Mouse (Mus musculus): Measurements from ENCODE around the gene Usp20. TPM values are rescaled to one million over a fixed set of nuclear protein-coding genes. Genes with fewer than 3 reads are reported as not detected.

The Usp20 gene
- total RNA-seq, 4 experiments from 2014 or later = 53.8 to 62.3 (median 59.7) TPM

DNA sequence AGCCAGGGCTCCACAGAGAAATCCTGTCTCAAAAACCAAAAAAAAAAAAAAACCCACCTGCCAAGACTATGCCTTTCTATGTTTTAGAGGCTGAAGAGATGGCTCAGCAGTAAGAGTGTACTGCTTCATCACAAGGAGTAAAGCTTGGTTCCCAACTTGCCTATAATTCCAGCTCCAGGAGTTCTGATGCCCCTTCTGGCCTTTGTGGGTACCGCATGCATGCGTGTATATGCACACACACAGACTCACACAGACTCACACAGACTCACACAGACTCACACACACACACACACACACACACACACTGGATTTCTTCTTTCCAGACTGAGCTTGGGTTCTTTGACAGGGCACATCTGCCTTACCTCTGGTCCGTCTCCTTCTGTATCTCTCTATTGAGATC lies 58.0 kb downstream of the Usp20 start:
- DNase-seq (ENCODE audit: low spot score) = no peak

DNA sequence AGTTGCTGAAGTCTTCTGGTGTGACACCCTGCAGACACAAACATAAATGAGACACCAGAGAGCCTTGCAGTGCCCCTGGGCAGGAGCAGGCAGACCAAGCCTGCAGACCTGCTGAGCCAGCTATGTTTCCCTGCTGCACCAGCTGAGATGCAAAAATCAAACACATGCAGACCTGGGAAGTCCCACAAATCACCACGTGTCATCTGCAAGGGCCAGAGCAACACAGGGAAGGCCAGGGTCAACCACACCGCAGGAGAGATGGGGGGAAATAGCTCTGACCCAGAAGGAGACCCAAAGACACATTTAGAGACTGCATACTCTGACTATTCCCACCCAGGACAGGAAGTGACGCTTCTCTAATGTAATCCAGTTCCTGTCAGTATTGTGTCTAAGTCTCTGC lies 58.4 kb downstream of the Usp20 start:
- DNase-seq (ENCODE audit: low spot score) = no peak

DNA sequence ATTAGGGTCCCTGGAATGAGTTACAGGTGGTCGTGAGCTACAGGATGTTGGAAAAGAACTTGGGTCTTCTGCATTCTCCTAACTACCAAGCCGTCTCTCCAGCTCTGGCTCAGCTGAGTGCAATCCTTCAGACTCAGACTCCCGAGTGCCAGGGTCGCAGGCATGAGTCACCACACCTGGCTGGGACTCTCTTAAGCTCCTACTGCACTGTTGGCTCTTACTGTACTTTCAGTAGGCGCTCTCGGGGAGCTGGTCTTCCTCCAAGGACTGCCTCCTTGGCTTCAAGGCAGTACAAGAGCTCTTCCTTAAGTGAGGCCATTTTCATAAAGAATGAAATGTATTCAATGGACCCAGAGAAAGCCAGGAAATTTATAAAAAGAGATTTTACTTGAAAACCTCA lies 59.3 kb downstream of the Usp20 start:
- no peak for DNase-seq (ENCODE audit: low spot score)

DNA sequence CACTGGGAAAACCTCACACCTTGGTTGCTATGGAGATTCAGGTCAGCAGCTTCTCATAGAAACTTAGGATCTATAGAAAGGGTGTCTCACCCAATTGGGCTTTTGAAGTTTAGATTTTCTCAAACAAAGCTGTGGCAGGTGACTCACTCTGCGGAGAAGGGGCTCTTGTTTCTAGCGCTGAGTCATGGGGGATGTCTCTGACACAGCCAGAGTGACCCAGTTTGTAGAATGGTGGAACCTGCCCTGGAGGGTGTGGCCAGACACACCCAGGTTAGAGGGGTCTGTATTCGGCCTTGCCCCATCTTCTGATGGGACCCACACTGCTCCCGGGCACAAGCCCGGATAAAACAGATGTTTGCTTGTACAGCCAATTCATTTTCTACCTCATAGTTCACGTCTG lies 60.8 kb downstream of the Usp20 start:
- no peak for DNase-seq (ENCODE audit: low spot score)

DNA sequence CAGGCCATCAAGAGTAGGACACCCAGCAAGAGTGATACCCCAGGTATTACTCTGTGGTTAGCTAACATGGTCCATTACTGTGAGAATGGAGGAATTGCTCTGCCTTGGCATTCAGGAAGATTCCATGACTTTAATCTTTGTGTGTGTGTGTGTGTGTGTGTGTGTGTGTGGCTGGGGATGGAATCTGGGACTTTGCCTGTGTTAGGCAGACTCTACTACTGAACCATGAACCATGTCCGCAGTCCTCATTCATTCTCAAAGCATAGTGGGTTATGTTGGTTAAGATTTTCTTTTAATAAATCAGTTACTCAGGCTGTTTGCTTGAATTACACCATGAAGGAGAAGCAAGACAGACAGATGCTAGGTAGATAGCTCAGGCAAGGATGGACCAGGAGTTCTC lies 61.8 kb downstream of the Usp20 start:
- DNase-seq (ENCODE audit: low spot score) = no peak

DNA sequence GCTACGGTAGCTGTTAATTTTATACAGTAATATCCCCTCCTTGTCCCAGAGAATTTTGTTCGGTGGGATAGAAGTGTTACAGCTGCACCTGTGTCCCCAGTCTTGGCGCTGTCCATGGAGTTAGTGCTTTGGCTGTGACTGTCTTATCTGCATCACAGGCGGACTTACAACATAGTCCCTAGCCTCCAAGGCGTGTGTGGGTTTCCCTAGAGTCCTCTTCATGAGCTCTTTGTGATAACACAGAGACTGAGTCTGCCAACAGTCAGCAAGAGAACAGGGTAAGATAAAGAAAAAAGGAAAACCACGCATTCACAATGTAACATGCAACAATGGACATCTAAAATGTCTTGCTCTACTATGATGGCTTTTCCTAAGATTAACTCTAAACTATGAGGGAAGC lies 66.0 kb downstream of the Usp20 start:
- no peak for DNase-seq (ENCODE audit: low spot score)

DNA sequence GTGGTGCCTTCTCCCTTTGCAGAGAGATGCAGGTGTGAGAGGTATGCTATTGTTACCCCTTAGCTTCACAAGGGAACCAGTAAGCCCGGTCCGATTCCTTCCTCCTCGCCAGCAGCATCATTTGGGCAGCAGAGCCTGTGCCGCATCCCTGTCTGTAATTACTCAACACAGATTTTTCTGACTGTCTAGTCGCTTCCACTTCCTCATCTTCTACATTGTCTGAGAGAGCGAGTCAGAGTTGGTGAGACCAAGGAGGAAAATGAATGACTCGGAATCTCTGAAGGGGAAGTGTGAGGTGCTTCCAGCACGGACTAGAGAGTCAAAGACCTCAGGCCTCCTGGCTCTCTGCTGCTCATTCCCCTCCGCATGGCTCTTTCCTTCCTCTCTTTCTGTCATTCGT lies 70.4 kb downstream of the Usp20 start:
- DNase-seq (ENCODE audit: low spot score) = no peak

DNA sequence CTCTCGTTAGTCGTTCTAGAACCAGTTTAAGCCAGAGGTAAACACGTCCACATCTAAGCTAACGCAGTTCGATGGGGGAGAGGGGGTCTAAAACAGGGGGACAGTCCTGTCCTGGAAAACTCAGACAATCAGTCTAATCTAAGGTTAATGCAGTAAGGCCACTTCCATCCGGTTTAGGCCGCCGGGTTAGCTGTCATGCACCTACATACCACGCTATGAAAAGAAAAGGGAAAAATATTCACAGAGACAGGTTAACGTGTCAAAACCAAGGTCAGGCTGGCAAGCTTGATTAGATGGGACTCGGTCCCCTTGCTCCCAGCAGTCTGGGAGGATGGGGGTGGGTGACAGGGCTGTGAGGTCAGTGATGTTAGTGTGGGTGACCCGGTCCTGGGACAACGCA lies 71.3 kb downstream of the Usp20 start:
- DNase-seq (ENCODE audit: low spot score) = no peak

DNA sequence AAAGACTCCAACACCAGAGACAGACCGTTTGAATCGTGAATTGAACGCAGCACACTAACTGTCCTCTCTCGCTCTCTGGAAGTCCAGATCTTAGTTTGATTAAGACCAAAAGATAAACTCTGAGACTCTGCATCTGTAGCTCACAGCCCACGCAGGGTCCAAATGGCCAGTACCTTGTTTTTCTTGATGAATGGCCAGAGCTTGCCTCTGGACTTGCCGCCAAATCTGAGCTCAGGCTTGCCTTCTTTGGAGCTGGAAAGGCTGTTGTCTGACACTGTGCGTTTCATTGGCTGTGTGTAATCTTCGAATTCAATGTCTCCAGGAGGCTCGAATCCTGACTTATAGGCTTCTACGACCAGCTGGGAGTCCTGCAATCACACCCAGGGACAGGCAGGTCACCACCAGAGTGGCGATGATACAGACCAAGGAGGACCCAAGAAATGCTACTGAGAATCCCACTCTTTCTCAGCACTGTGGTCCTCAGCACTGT lies 71.8 kb downstream of the Usp20 start:
- no peak for DNase-seq (ENCODE audit: low spot score)

DNA sequence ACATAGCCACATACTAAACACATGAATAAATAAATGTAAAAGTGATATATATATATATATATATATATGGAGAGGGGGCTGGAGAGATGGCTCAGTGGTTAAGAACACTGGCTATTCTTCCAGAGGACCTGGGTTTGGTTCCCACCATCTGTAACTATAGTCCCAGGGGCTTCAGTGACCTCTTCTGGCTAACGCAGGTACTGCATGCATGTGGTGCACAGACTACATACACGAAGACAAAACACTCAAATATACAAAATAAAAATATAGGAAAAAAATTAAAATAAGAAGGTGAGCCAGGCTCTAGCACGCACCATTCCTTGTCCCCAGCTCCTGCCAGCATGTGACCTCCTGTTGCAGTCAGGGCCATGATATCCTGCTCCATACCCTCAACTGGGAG lies 74.0 kb downstream of the Usp20 start:
- no peak for DNase-seq (ENCODE audit: low spot score)

DNA sequence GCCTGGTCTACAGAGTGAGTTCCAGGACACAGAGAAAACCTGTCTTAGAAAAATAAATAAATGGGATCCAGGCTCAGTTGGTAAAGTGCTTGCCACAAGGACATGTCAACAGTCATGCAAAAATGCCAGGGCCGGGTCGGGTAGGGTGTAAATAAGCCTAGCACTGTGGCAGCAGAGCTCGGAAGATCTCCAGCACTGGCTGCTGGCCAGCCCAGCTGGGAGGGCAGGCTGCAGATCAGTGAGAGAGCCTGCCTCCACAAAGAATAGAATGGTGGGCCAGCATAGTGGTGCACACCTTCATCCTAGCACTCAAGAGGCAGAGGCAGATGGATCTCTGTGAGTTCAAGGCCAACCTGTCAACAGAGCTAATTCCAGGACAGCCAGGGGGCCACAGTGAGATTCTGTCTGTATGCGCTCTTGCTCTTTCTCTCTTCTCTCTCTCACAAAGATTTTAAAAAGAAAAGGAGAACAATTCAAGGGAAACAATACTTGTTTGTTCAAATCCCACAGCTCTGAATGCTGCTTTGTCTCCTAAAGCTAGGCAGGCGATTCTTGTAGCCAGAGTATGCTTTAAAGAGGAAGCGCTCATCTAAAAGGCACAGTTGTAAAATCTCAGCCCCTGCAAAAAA lies 75.6 kb downstream of the Usp20 start:
- no peak for DNase-seq (ENCODE audit: low spot score)

DNA sequence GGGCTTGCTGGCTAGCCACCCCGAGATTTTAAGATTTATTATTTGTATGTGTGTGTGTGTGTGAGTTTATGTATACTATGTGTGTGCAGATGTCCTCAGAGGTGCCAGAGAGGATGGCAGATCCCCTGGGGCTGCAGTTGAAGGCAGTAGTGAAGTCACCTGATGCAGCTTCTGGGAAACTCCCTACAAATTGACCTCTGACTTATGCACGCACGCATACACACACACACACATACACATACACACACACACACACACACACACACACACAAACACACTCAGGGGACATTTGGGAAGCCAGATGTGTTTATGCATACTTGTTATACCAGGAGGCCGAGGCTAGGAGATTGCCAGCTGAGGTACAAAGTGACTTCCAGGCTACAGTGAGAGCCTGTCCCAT lies 76.4 kb downstream of the Usp20 start:
- no peak for DNase-seq (ENCODE audit: low spot score)

DNA sequence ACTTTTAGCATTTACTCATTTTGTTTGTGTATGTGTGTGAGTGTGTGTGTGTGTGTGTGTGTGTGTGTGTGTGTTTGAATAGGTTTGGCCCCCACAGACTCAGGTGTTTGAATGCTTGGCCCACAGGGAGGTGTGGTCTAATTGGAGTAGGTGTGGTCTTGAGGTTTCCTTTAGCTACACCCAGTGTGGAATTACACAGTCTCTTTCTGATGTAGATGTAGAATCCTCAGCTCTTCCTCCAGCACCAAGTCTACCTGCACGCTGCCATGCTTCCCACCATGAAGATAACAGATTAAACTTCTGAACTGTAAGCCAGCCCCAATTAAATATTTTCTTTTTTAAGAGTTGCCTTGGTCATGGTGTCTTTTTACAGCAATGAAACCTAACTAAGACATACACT lies 78.2 kb downstream of the Usp20 start:
- DNase-seq (ENCODE audit: low spot score) = no peak

DNA sequence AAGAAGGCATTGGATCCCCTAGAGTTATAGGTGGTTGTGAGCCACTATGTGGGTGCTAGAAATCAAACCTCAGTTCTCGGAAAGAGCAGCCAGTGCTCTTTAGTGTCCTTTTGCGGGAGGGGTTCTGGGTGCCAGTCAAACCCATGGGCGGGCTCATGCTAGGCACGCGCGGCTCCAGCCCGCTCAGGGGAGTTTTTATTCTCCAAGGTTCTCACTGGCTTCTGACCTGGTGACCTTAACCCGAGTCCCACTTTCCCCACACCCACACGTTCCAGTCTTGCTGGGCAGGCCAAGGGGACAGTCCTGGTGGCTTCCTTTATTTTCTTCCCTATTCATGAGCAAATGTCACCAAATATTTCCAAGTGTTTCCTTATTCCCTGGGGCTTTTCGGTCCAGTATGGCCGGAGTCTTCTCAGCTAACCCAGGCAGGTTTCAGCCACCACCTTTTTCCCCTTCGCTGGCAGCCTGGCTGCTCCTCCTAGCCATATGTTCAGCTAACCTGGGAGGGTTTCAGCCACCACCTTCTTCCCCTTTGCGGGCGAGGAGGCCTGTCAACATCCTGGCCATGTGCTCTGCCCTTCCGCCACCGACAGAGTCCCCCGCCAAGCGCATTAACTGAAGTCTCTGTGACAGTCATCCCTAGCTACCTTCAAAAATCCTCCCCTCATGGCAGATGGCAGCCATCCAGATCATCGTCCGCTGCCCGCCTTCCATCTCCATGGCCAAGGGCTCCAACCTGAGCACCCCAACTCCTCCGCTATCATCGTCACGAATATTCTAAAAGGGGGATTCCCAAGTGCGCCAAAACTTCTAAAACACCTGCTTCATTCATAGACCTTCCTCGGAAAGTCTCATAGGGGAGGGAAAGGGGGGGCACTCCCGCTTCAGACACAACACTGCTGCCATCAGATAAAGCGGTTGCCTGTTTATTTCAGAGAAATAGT lies 79.0 kb downstream of the Usp20 start:
- no peak for DNase-seq (ENCODE audit: low spot score)

DNA sequence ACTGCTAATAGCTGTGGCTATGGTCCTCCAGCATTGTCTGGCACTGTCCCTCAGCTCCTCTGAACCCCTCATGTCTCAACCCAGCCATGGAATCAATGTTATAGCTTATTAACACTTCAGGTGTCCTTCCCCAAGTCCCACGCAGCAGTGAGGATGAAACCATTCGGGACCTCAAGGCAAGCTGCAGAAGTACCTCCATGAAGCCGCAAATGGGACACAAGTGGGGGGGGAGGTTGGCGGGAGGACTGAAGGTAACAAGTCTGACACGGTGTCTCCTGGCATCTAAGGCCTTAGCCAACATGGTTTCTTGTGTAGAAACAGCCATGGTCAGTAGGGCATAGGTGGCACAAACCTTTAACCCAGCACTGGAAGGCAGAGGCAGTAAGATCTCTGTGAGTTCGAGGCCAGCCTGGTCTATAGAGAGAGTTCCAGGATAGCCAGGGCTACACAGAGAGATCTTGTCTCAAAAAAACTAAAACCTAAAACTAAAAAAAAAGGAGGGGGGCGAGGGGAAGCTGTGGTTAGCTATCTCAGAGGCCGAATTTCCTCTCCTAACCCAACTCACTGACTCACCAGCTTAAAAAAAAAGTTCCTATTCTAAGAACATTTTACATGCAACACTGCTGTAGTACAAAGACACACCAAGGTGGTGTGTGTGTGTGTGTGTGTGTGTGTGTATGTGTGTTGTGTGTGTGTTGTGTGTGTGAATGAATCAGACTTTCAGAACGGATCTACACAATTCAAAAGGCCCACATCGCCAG lies 80.0 kb downstream of the Usp20 start:
- DNase-seq (ENCODE audit: low spot score) = no peak

DNA sequence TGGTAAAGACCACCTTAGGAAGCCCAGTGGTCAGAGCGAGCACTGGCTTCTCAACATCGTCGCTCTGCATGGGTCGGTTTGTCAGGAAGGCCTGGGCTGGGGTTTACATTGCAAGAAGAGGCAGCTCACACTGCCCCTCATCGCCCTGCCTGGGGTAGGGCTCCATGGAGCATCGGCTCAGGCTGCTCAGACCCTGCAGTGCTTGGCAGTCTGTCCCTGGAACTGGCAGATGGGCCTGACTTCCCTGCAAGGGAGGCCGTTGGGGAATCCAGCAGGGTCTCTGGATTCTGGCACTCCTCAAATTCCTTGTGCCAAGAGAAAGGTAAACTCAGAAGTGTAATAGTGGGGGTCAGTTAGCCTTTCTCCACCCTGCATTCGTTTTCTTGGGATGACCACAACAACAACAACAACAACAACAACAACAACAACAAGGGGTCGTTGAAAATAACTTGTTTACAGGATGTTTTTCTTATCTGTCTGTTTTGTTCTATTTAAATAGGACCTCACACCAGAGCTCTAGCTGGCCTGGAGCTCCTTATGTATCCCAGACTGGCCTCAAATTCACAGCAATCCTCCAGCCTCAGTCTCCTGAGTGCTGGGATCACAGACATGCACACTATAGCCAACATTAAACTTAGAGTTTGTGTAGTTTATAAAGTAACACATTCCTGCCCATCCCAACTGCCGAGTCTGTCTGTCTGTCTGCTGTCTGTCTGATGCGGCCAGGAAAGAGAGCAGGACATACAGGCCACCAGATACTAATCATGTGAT lies 84.1 kb downstream of the Usp20 start:
- DNase-seq (ENCODE audit: low spot score) = no peak

DNA sequence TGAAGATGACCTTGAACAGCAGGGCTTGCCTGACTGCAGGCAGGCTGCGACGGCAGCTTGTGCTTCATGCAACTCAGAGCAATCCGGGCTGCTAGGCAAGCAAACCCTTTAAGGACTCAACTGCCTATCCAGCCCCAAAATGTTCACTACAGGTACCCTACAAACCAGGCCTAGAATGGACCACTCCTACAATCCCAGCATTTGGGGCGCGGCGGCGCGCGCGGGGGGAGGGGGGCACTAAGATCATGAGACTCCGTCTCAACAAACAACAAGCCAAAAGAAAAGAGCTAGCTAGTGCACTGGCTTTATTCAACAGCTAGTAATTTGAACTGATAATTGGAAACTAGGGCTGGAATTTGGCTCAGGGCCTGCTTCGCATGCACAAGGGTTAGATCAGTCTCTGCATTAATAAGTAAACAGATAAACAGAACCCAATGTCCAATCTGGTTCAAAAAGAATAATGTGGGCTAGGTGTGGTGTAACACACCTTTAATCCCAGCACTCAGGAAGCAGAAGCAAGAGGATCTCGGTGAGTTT lies 85.0 kb downstream of the Usp20 start:
- DNase-seq (ENCODE audit: low spot score) = no peak

DNA sequence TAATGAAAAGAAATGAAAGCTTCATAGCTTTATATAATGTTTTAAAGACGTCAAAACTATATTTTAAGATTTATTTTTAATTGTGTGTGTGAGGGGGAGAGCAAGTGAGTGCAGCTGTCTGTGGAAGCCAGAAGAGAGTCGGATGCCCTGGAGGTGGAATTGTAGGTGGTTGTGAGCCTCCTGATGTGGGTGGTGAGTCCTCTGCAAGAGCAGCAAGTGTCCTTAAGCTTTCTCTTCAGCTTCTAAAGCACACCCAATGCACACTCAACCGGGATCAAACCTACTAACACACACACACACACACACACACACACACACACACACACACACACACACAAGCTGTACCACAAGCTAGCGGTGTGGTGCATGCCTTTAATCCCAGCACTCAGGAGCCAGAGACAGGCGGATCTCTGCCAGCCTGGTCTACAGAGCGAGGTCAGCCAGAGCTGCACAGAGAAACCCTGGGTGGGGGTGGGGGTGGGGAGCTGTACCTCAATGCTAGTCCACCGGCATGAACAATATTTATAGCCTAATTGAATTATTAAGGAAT lies 85.7 kb downstream of the Usp20 start:
- DNase-seq (ENCODE audit: low spot score) = no peak

DNA sequence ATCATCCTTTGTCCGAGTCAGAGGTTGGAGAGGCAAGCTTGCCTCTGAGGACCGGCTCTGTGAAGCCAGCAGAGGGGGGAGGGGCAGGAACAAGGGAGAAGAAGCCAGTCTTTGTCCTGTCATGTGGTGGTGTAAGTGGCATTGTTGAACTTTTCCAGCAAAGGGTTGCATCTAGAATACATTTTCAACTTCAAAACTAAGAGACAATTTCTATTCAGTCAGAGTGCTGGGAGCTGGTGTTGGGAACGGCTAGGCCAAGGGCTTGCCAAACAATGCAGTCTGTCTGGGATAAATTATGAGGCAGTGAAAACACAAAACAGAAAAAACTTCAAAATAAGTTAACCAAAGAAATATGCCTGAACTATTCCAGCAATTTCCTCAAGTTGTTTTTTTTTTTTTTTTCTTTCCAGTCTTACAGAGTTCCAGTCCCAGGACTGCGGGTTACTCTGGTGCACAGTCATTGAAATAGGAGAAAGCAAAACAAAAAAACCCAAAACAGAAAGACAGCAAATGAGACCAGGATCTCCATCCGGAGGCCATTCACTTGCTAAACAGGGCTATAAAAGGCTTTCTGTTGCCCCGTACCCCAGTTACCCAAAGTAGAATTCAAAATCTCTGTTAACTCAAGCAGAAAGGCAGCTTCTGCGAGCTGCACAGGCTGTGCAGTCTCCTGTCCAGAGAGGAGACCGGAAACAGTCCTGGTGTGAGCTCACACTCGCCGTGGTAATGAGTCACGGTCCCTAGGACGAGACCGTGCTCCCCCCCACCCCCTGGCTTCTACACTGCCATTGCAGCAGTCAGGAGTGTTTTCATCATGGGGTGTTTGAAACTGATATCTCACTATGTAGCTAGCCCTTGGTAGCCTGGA lies 86.4 kb downstream of the Usp20 start:
- no peak for DNase-seq (ENCODE audit: low spot score)

DNA sequence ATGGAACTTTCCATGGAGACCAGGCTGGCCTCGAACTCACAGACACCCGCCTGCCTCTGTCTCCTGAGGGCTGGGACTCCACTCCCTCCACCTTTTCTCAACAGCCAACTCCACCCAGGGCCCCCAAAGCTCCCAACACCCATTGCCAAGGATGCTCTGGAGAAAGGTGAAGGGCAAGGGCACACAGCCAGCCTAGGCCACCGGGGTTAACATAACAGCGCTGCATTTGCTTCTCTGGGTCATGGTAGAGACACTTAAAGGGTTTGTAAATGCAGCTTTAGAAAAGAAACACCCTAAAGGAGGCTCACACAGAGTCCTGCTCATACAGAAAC lies 87.0 kb downstream of the Usp20 start:
- DNase-seq (ENCODE audit: low spot score) = no peak
